Mouse (Mus musculus): Measurements from ENCODE around the gene Sap18b. TPM values are rescaled to one million over a fixed set of nuclear protein-coding genes. Genes with fewer than 3 reads are reported as not detected.
A peak's percentile ranks its signal among the peaks of the same experiment; 100 is the strongest.

Sap18b gene
- total and polyA plus RNA-seq, 2 experiments from 2014 or later: 67.4 to 305 TPM

- ATAC-seq: no peak
- no peaks in the 10 kb centered on the region for H3K36me3 ChIP-seq (ENCODE audit: insufficient read depth)
- H3K9me3 ChIP-seq (ENCODE audit: low read length): no peaks in the 10 kb centered on the region
- TF ChIP-seq CTCF (IDR thresholded peaks at IDR 0.05; ENCODE audit: low read depth): no peak
- no peak for DNase-seq
- H3K4me2 ChIP-seq (ENCODE audit: low read depth): no peak overlapping the region
- H3K4me3 ChIP-seq (ENCODE audit: low read depth, low read length): no peak overlapping the region
- no peaks in the 10 kb centered on the region for H3K4me1 ChIP-seq (ENCODE audit: insufficient read depth)
- H3K9ac ChIP-seq: no peak overlapping the region
- H3K27ac ChIP-seq (ENCODE audit: low read depth, low read length): no peak overlapping the region
- WGBS: 80% methylated on average over 1 of the region's 1 CpGs
- no peaks in the 10 kb centered on the region for H3K27me3 ChIP-seq (ENCODE audit: insufficient read depth, low read length)
These were observed 25.3 kb upstream of the Sap18b start for GRCm38 (mm10) chr8:95799891-95800290.

- Histone ChIP-seq H3K27me3 (ENCODE audit: insufficient read depth, low read length) (no peaks in the 10 kb centered on the region), H3K27ac (ENCODE audit: low read depth, low read length) (no peak overlapping the region), H3K4me1 (ENCODE audit: insufficient read depth) (no peaks in the 10 kb centered on the region), H3K36me3 (ENCODE audit: insufficient read depth) (no peaks in the 10 kb centered on the region), H3K4me2 (ENCODE audit: low read depth) (no peak overlapping the region), H3K9ac (no peak overlapping the region), H3K4me3 (ENCODE audit: low read depth, low read length) (no peak overlapping the region), H3K9me3 (ENCODE audit: low read length) (no peaks in the 10 kb centered on the region)
- WGBS: 92% methylated on average over 3 of the region's 3 CpGs
- no peak for TF ChIP-seq CTCF (IDR thresholded peaks at IDR 0.05; ENCODE audit: low read depth)
- ATAC-seq (no peak), DNase-seq (no peak)
These were observed 24.8 kb upstream of the Sap18b start for GRCm38 (mm10) chr8:95800353-95800752.

- DNase-seq: no peak
These were observed 23.6 kb upstream of the Sap18b start for GRCm38 (mm10) chr8:95801476-95802064.

GRCm38 (mm10) chr8:95802231-95802630, 22.9 kb upstream of the Sap18b start:
- H3K4me1 ChIP-seq (ENCODE audit: insufficient read depth): peaks cover 8% of the 10 kb centered on the region
- H3K27me3 ChIP-seq (ENCODE audit: insufficient read depth, low read length): no peaks in the 10 kb centered on the region
- H3K36me3 ChIP-seq (ENCODE audit: insufficient read depth): no peaks in the 10 kb centered on the region
- no peak overlapping the region for H3K9ac ChIP-seq
- H3K9me3 ChIP-seq (ENCODE audit: low read length): no peaks in the 10 kb centered on the region
- 89% methylated on average over 8 of the region's 8 CpGs for WGBS
- TF ChIP-seq CTCF (IDR thresholded peaks at IDR 0.05; ENCODE audit: low read depth): no peak
- no peak overlapping the region for H3K4me2 ChIP-seq (ENCODE audit: low read depth)
- no peak for ATAC-seq
- no peak for DNase-seq
- H3K27ac ChIP-seq (ENCODE audit: low read depth, low read length): no peak overlapping the region
- no peak overlapping the region for H3K4me3 ChIP-seq (ENCODE audit: low read depth, low read length)

More at GRCm38 (mm10) chr8:95801476-95802064, 23.6 kb upstream of the Sap18b start:
- ATAC-seq: no peak
- TF ChIP-seq CTCF (IDR thresholded peaks at IDR 0.05; ENCODE audit: low read depth): no peak
- Histone ChIP-seq H3K27me3 (ENCODE audit: insufficient read depth, low read length) (no peaks in the 10 kb centered on the region), H3K9ac (no peak overlapping the region), H3K36me3 (ENCODE audit: insufficient read depth) (no peaks in the 10 kb centered on the region), H3K27ac (ENCODE audit: low read depth, low read length) (no peak overlapping the region), H3K4me2 (ENCODE audit: low read depth) (no peak overlapping the region), H3K9me3 (ENCODE audit: low read length) (no peaks in the 10 kb centered on the region), H3K4me1 (ENCODE audit: insufficient read depth) (peaks cover 8% of the 10 kb centered on the region), H3K4me3 (ENCODE audit: low read depth, low read length) (no peak overlapping the region)
- WGBS: 73% methylated on average over 1 of the region's 1 CpGs

- WGBS: 61% methylated on average over 2 of the region's 2 CpGs
These were observed 19.7 kb upstream of the Sap18b start for GRCm38 (mm10) chr8:95805482-95805881.

GRCm38 (mm10) chr8:95806461-95807191, 18.5 kb upstream of the Sap18b start:
- no peak for DNase-seq
- no peak for TF ChIP-seq CTCF (IDR thresholded peaks at IDR 0.05; ENCODE audit: low read depth)

More at GRCm38 (mm10) chr8:95805482-95805881, 19.7 kb upstream of the Sap18b start:
- Histone ChIP-seq H3K9ac (0 out of 2 replicates have a peak overlapping the region, but pooled peaks have one; percentile 94), H3K36me3 (ENCODE audit: insufficient read depth) (no peaks in the 10 kb centered on the region), H3K4me1 (ENCODE audit: insufficient read depth) (peaks cover 8% of the 10 kb centered on the region), H3K27ac (ENCODE audit: low read depth, low read length) (no peak overlapping the region), H3K9me3 (ENCODE audit: low read length) (no peaks in the 10 kb centered on the region), H3K4me2 (ENCODE audit: low read depth) (peak overlapping the region; percentile 89), H3K4me3 (ENCODE audit: low read depth, low read length) (peak overlapping the region; percentile 94), H3K27me3 (ENCODE audit: insufficient read depth, low read length) (no peaks in the 10 kb centered on the region)
- DNase-seq: no peak
- TF ChIP-seq CTCF (IDR thresholded peaks at IDR 0.05; ENCODE audit: low read depth): no peak
- ATAC-seq: no peak

GRCm38 (mm10) chr8:95807331-95807843, 17.8 kb upstream of the Sap18b start, which contains the start of gene Cnot1:
TSS of gene Cnot1 (minus strand) at chr8:95807464.
- Histone ChIP-seq H3K4me3 (ENCODE audit: low read depth, low read length) (peak within 1 kb of the TSS; percentile 94), H3K4me1 (ENCODE audit: insufficient read depth) (peaks cover 8% of the 10 kb centered on the region), H3K9me3 (ENCODE audit: low read length) (no peaks in the 10 kb centered on the region), H3K36me3 (ENCODE audit: insufficient read depth) (no peaks in the 10 kb centered on the region), H3K4me2 (ENCODE audit: low read depth) (peak within 1 kb of the TSS; percentile 89), H3K27ac (ENCODE audit: low read depth, low read length) (peak within 1 kb of the TSS; percentile 88), H3K9ac (peak within 1 kb of the TSS; percentile 94), H3K27me3 (ENCODE audit: insufficient read depth, low read length) (no peaks in the 10 kb centered on the region)
- DNase-seq (peak; percentile 99), ATAC-seq (peak; percentile 96)
- 1% methylated on average over 44 of the region's 44 CpGs for WGBS
- TF ChIP-seq CTCF (IDR thresholded peaks at IDR 0.05; ENCODE audit: low read depth): no peak

More at GRCm38 (mm10) chr8:95806461-95807191, 18.5 kb upstream of the Sap18b start:
- H3K4me2 ChIP-seq (ENCODE audit: low read depth): peak overlapping the region; percentile 89
- H3K27ac ChIP-seq (ENCODE audit: low read depth, low read length): peak overlapping the region; percentile 88
- H3K4me3 ChIP-seq (ENCODE audit: low read depth, low read length): peak overlapping the region; percentile 94
- peaks cover 8% of the 10 kb centered on the region for H3K4me1 ChIP-seq (ENCODE audit: insufficient read depth)
- H3K9me3 ChIP-seq (ENCODE audit: low read length): no peaks in the 10 kb centered on the region
- H3K27me3 ChIP-seq (ENCODE audit: insufficient read depth, low read length): no peaks in the 10 kb centered on the region
- H3K9ac ChIP-seq: peak overlapping the region; percentile 94
- 1% methylated on average over 67 of the region's 69 CpGs for WGBS
- no peaks in the 10 kb centered on the region for H3K36me3 ChIP-seq (ENCODE audit: insufficient read depth)
- no peak for ATAC-seq

All from forebrain, postnatal 0 days (tissue).